19 mouse cellular contexts compared by ENCODE assay signal in the genomic region with DNA sequence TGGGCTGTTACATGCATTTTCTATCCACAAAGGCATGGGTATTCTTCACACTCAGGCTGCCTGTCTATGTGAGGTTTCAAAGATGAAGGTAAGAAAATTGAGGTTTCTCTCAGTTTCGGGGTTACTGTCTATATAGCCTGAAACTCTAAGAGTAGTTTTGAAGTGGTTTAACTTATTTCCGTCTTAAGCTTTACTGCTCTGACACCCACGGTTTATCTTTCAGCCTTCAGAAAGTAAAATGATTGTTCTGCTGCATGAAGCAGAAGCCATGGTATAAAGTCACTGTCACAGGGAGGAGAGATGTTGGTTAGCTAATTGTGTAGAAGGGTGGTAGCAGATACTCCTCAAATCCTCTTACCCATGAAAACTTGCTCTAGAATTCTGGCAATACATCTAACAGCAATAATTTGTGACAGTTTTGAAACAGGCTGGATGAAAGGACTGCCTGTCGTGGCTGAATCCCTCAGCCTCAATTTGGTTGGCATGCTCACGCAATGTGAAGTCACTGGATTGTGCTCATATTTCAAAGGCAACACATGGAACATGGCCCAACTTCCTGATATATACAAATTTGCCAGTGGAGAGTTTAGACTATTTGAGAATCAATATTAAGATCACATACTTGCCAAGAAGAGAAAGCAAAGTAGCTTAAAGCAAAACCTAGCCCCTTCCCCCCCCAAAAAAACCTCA. TPM values are rescaled to one million over a fixed set of nuclear protein-coding genes. Genes with fewer than 3 reads are reported as not detected.
A peak's percentile ranks its signal among the peaks of the same experiment; 100 is the strongest.
DNase-seq lines count a peak whose midpoint lies in the region; ATAC-seq and TF ChIP-seq lines count a peak whose summit lies in the region.
"Had no signal": no experiment of that assay in that cellular context is flagged by ENCODE, and none has a peak within 500 bp of the region (broad histone marks: within the 10 kb centered on the region; RNA-seq: fewer than 3 reads in every experiment).

No protein-coding gene starts in this region.

- H3K27me3 ChIP-seq in heart, embryonic 12.5 days (replicated peaks): no peaks in the 10 kb centered on the region
- no peaks in the 10 kb centered on the region for H3K27me3 ChIP-seq in myocyte (ENCODE audit: control insufficient read depth, insufficient read depth, insufficient read length)
- H3K27me3 ChIP-seq in forebrain, embryonic 11.5 days (ENCODE audit: control insufficient read depth, insufficient read depth, low read length): no peaks in the 10 kb centered on the region
- H3K27me3 ChIP-seq in midbrain, embryonic 16.5 days (ENCODE audit: control insufficient read depth, insufficient read depth, low read depth, low read length): no peaks in the 10 kb centered on the region
- H3K27me3 ChIP-seq: forebrain, embryonic 13.5 days; hindbrain, embryonic 15.5 days; kidney, embryonic 15.5 days; megakaryocyte, embryonic 14.5 days; midbrain, embryonic 15.5 days had no signal

- H3K4me2 ChIP-seq in heart, embryonic 12.5 days: no peak overlapping the region
- H3K4me2 ChIP-seq in myocyte (ENCODE audit: low read depth): peak overlapping the region; percentile 79
- no peak overlapping the region for H3K4me2 ChIP-seq in forebrain, embryonic 11.5 days (ENCODE audit: low read depth, low read length, severe bottlenecking)
- no peak overlapping the region for H3K4me2 ChIP-seq in midbrain, embryonic 16.5 days (ENCODE audit: low read length)
- H3K4me2 ChIP-seq: forebrain, embryonic 13.5 days; hindbrain, embryonic 15.5 days; kidney, embryonic 15.5 days; liver, embryonic 11.5 days; midbrain, embryonic 15.5 days had no signal

- 0 out of 2 replicates have a peak, but pooled peaks cover 3% of the 10 kb centered on the region for H3K9me3 ChIP-seq in heart, embryonic 12.5 days (replicated peaks)
- no peaks in the 10 kb centered on the region for H3K9me3 ChIP-seq in forebrain, embryonic 11.5 days (ENCODE audit: control insufficient read depth, low read length)
- no peaks in the 10 kb centered on the region for H3K9me3 ChIP-seq in midbrain, embryonic 16.5 days (replicated peaks; ENCODE audit: control insufficient read depth, low read length, poor library complexity, severe bottlenecking)
- H3K9me3 ChIP-seq: forebrain, embryonic 13.5 days; hindbrain, embryonic 15.5 days; kidney, embryonic 15.5 days; limb, embryonic 10.5 days; megakaryocyte, embryonic 14.5 days; midbrain, embryonic 15.5 days had no signal

- no peak overlapping the region for H3K9ac ChIP-seq in heart, embryonic 12.5 days
- H3K9ac ChIP-seq in forebrain, embryonic 11.5 days (ENCODE audit: low read length): no peak overlapping the region
- no peak overlapping the region for H3K9ac ChIP-seq in midbrain, embryonic 16.5 days (ENCODE audit: low read depth, low read length)
- H3K9ac ChIP-seq: forebrain, embryonic 13.5 days; hindbrain, embryonic 15.5 days; kidney, embryonic 15.5 days; midbrain, embryonic 15.5 days had no signal

- peaks cover 21% of the 10 kb centered on the region for H3K4me1 ChIP-seq in heart, embryonic 12.5 days (replicated peaks)
- no peaks in the 10 kb centered on the region for H3K4me1 ChIP-seq in forebrain, embryonic 11.5 days (replicated peaks; ENCODE audit: control insufficient read depth, insufficient read depth, low read length)
- no peaks in the 10 kb centered on the region for H3K4me1 ChIP-seq in midbrain, embryonic 16.5 days (ENCODE audit: control insufficient read depth, insufficient read depth, low read length)
- H3K4me1 ChIP-seq: forebrain, embryonic 13.5 days; hindbrain, embryonic 15.5 days; kidney, embryonic 15.5 days; megakaryocyte, embryonic 14.5 days; midbrain, embryonic 15.5 days had no signal

- WGBS in heart, embryonic 12.5 days: 70% methylated on average over 5 of the region's 5 CpGs
- 85% methylated on average over 5 of the region's 5 CpGs for WGBS in forebrain, embryonic 11.5 days
- 80% methylated on average over 5 of the region's 5 CpGs for WGBS in midbrain, embryonic 16.5 days

- no peak overlapping the region for H3K4me3 ChIP-seq in heart, embryonic 12.5 days
- no peak overlapping the region for H3K4me3 ChIP-seq in myocyte
- H3K4me3 ChIP-seq in forebrain, embryonic 11.5 days (ENCODE audit: low read depth, low read length): no peak overlapping the region
- no peak overlapping the region for H3K4me3 ChIP-seq in midbrain, embryonic 16.5 days (ENCODE audit: low read depth, low read length)
- H3K4me3 ChIP-seq: forebrain, embryonic 13.5 days; hindbrain, embryonic 15.5 days; kidney, embryonic 15.5 days; limb, embryonic 10.5 days; megakaryocyte, embryonic 14.5 days; midbrain, embryonic 15.5 days had no signal

- no peak overlapping the region for H3ac ChIP-seq in myocyte (ENCODE audit: control insufficient read depth, insufficient read length)

- TF ChIP-seq POLR2A in myocyte (IDR thresholded peaks at IDR 0.05; ENCODE audit: insufficient read length, low read depth): no peak

- H3K79me2 ChIP-seq in myocyte (ENCODE audit: control insufficient read depth, insufficient read depth): no peaks in the 10 kb centered on the region

- H3K36me3 ChIP-seq in heart, embryonic 12.5 days: no peaks in the 10 kb centered on the region
- no peaks in the 10 kb centered on the region for H3K36me3 ChIP-seq in myocyte (ENCODE audit: control insufficient read depth, insufficient read depth)
- no peaks in the 10 kb centered on the region for H3K36me3 ChIP-seq in forebrain, embryonic 11.5 days (ENCODE audit: control insufficient read depth, insufficient read depth, low read length)
- 0 out of 2 replicates have a peak, but pooled peaks cover 2% of the 10 kb centered on the region for H3K36me3 ChIP-seq in midbrain, embryonic 16.5 days (ENCODE audit: control insufficient read depth, insufficient read depth, low read length)
- H3K36me3 ChIP-seq: hindbrain, embryonic 15.5 days; kidney, embryonic 15.5 days; limb, embryonic 10.5 days; midbrain, embryonic 15.5 days had no signal

- DNase-seq in heart, adult 11 months: peak; percentile 15
- peak; percentile 52 for DNase-seq in thymus, postnatal 0 days (ENCODE audit: low spot score)
- DNase-seq in thymus, adult 18-20 months: no peak
- DNase-seq in forebrain, embryonic 11.5 days (ENCODE audit: low spot score): no peak
- DNase-seq in adrenal gland, postnatal 14 days: no peak
- DNase-seq: cerebellum, postnatal 10 days; gastrocnemius, postnatal 14 days; heart, postnatal 10 days; lung, adult 2 months had no signal

- no peak for ATAC-seq in heart, embryonic 12.5 days (ENCODE audit: insufficient number of reproducible peaks, low FRiP score)
- no peak for ATAC-seq in forebrain, embryonic 11.5 days (replicated peaks; ENCODE audit: low FRiP score)
- no peak for ATAC-seq in midbrain, embryonic 16.5 days
- ATAC-seq: forebrain, embryonic 13.5 days; midbrain, embryonic 15.5 days had no signal

- no peak overlapping the region for H3K27ac ChIP-seq in heart, embryonic 12.5 days (ENCODE audit: poor library complexity, severe bottlenecking)
- H3K27ac ChIP-seq in forebrain, embryonic 11.5 days (ENCODE audit: low read depth, low read length): no peak overlapping the region
- no peak overlapping the region for H3K27ac ChIP-seq in midbrain, embryonic 16.5 days (ENCODE audit: low read length)
- H3K27ac ChIP-seq: forebrain, embryonic 13.5 days; hindbrain, embryonic 15.5 days; kidney, embryonic 15.5 days; limb, embryonic 10.5 days; midbrain, embryonic 15.5 days had no signal

TF ChIP-seq in myocyte, 11 proteins besides CTCF, POLR2A, EP300 and RAD21:
- no peak for TF ChIP-seq USF1 (IDR thresholded peaks at IDR 0.05; ENCODE audit: low read depth)
- TF ChIP-seq REST (IDR thresholded peaks at IDR 0.05; ENCODE audit: insufficient read depth, insufficient read length): no peak
TF ChIP-seq in myocyte: peak in this region for 0.

RNA-seq across cellular contexts. Expression of a gene that starts 41.7 kb away (rescaled TPM):
- 50.0 and 51.7 TPM in 2 replicates for polyA plus RNA-seq in heart, embryonic 12.5 days (2016; fragmentation: Nextera tagmentation; extraction: Ambion mirVana)
- polyA plus RNA-seq in thymus, postnatal 0 days (2015; fragmentation: Nextera tagmentation; extraction: Ambion mirVana): 5.3 and 6.1 TPM in 2 replicates
- polyA plus RNA-seq in myocyte (2012; fragmentation: generic; extraction: Trizol): 1.1 TPM
- polyA plus RNA-seq in forebrain, embryonic 11.5 days (2014; fragmentation: Nextera tagmentation; extraction: Ambion mirVana): 6.7 and 7.6 TPM in 2 replicates
- 9.2 and 13.0 TPM in 2 replicates for total RNA-seq in adrenal gland, postnatal 14 days (2021)
- 27.3 and 28.8 TPM in 2 replicates for polyA plus RNA-seq in midbrain, embryonic 16.5 days (2015; fragmentation: Nextera tagmentation; extraction: Ambion mirVana)

Comparison
In these comparisons a context has a peak if more than half of its experiments do, and no peak if none do; other contexts are left out.
1. DNase-seq: peak in heart, adult 11 months (single experiment) and thymus, postnatal 0 days (single experiment); none in thymus, adult 18-20 months (0 of 2), forebrain, embryonic 11.5 days (single experiment) and adrenal gland, postnatal 14 days (single experiment).